Mouse (Mus musculus) bone marrow macrophage, adult 2 months (primary cell): ENCODE measurements around the gene Btc.

Source experiments
- CTCF ChIP-seq: IDR thresholded peaks from 2 replicates; pipeline ENCODE4 v1.5.1; 2012; ENCODE audit warnings: low read depth, mild to moderate bottlenecking, low read length, moderate library complexity
- POLR2A ChIP-seq: IDR thresholded peaks from 2 replicates; pipeline ENCODE4 v1.6.1; 2012; ENCODE audit warnings: mild to moderate bottlenecking, low read depth, low read length, borderline replicate concordance

DNA sequence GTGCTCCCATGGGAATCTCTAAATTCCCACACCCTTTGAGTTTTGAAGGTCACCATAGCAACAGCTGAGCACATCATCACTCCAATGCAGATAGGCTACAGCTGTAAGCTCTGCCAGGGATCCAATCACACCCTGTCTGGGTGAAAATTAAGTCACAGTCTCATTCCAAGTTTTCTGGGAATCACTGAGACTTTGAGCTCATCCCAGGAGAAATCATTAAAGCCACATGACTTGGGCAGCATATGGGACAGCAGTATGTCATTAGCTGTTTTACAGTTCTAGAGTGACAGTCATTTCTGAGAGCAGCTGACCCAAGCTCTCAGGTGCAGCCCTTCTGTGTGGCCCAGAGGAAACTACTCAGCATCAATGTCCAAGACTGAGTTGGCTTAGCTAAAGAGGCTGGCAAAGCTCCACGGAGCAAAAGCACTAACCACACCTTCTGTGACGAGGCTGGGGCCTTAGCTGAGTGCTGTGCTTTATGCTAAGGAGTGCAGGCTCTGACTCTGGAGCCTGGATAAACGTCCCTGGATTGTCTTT is 42.3 kb upstream of the Btc start:
- TF ChIP-seq CTCF (no peak), POLR2A (no peak)
